Mouse (Mus musculus): ENCODE measurements around the gene Lpin1. TPM values are rescaled to one million over a fixed set of nuclear protein-coding genes. Genes with fewer than 3 reads are reported as not detected.

Gene Lpin1
- total RNA-seq, 2 experiments from 2014 or later, result 16.7 to 19.5 TPM

DNA sequence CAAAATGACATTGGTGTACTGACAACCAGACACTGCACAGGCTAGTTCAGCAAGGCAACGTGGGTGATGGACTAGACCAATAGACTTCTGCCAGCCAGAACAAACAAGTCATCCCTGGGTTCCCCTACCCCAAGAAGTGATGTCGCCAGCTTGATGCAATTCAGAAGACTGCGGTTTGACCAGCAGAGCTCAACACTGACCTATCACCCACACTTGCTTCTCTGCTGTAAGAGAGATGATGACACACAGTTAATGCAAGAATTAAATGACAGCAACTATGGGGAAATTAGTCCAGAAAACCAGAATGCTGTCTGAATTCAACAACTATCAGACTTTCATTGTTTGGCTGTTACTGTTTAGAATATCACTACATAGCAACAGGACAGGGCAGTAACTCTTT is 9.5 kb upstream of the Lpin1 start:
- no peak for DNase-seq
- intact Hi-C loops (cut with DNase I), result no loop called here

DNA sequence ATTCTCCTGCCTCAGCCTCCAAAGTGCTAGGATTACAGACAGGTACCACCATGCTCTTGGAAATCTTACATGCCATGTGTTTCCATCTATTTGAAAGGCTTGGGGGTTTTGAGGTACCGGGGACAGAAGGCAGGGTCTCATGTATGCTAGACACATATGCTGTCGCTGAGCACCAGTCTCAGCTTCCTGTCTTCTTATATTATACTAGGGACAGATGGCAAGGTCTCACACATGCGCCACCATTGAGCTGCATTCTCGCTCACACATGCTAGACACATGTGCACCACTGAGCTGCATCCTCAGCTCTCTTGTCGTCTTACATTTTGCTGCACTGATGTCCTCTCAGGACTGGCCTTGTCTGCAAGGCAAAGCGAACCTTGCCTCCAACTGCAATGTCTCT is 8.7 kb upstream of the Lpin1 start:
- intact Hi-C loops (cut with DNase I), result no loop called here
- DNase-seq, result no peak

DNA sequence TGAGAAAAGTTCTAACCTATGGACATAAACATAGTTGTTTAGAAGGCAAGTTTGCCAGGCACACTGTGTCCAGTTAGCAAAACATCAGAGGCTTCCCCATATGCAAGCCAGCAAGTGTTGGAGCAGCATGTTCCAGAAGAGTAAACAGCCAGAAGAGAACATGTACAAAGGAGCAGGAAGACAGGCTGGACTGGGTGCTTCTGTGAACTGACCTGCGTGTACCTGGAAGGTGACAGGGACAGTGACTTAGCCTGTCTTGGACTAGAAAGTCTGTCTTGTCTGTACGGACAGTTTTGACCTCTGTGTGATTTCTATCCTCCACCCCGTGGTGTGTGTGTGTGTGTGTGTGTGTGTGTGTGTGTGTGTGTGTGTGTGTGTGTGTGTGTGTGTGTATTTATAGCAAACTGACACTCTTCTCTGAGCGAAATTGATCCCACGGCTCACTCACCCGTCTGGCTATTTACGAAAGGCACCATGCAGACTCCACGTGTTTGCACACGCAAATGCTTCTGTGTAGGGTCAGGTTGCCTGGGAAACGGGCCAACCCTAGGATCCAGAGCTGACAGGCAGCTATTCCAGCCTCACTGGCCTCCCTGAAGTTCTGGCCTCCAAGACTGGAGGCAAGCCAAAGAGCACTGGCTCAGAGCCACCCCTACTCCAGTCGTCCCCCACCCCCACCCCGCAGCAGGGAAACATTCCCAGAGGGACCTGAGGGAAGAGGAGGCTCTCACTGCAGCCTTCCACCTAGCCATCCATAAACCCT is 7.9 kb upstream of the Lpin1 start:
- DNase-seq, result peak; percentile 86
- intact Hi-C loops (cut with DNase I), result no loop called here

DNA sequence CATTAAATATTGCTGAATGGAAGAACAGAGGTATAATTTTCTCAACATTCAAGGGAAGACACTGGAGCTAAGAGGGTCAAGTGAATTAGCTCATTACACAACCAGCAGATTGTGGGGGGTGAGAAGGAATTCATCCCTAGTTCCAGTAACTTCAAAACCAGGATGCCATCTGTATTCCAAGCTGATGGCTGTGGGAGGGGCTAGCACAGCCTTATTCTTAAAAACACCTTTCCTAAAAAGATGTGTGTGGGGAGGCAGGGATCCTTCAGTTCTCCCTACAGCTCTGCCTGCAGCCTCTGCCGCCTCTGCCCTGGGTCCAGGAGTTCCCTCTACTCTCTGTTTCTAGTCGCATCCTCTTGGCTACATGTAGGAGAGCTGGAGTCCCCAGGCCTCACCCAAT is 5.0 kb upstream of the Lpin1 start:
- intact Hi-C loops (cut with DNase I), result no loop called here

DNA sequence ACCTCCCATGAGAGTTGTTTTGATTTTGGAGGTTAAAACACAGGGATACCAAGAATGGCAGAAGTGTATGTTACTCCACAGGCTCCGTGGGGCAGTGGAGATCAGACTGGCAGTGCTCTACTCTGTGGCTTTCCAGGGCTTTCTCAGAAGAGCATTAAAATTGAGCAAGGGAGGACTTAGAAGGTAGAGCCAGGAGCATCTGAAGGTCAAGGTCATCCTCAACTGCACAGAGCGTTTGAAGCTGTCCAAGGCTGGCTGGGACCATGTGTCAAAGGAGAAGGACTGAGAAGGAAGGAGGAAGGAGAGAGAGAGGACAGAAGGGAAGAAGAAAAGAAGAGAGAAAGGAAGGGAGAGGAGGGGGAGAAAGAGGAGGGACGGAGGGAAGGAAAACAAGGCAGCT is 3.8 kb upstream of the Lpin1 start:
- DNase-seq, result no peak
- intact Hi-C loops (cut with DNase I), result no loop called here

More for the DNA sequence above, 5.0 kb upstream of the Lpin1 start:
- no peak for DNase-seq

DNA sequence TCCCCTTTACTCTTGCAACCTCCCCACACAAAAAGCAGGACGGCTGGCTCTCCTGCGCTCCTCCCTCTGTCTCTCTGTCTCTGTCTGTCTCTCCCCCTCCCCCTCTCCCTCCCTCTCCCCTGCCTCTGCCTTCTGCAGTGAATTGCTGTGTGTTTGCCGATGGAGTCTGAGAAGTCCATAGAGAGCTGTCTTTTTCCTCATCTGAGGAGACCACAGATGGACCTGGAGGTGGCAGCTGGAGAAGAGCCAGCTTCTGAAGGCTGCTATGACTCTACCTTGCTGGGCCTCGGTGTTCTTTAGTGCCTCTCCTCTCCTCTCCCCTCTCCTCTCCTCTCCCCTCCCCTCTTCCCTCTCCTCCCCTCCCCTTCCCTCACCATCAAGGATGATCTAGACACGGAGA is 5.1 kb downstream of the Lpin1 start:
- intact Hi-C loops (cut with DNase I), result no loop called here
- no peak for DNase-seq

DNA sequence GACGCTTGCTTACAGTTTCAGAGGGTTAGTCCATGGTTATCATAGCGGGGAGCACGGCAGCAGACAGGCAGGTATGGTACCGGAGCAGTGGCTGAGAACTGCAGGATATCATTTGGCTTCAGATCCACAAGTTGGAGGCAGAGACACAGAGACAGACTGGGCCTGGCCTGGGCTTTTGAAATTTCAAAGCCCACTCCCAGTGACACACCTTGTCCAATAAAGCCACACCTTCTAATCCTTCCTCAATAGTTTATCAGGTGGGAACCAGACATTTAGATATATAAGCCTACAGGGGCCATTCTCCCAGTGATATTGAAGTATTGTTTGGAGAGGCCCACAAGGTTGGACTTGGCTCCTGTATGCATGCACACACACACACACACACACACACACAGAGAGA is 8.5 kb downstream of the Lpin1 start:
- DNase-seq, result no peak
- intact Hi-C loops (cut with DNase I), result no loop called here

DNA sequence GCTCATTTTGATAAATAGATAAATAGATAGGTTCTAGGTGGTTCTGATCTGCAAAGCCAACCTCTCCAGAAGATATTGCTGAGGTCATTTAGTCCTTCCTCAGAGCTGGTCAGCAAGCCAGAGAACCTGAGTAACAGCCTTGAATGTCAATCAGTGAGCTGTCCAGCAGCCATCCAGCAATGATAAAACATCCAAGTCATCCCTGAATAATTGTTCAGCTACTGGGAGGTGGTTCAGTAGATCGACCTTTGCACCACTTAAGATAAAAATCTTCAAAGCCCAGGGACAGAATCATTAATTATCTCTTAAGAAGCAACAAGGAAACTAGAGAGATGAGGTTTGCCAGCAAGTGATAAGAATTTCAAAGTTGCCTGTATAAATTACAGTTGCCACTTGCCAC is 10.4 kb downstream of the Lpin1 start:
- DNase-seq, result no peak
- intact Hi-C loops (cut with DNase I), result no loop called here

DNA sequence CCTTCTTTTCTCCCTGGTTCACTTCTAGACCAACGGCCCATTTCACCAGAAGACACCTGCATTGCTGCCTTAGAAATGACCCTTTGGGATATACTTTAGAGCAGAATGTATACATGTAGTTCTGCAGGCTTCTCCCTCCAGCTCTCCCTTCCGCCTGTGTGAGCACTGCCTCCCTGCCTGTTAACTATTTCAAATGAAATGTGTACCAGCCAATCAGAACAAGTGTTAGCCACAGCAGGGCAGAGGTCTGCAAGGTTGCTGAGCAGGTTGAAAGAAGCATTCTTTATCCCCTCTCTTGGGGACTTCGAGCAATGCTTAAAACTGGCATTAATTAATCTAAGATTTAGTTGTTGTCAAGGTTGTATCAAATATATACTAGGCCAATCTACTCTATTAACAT is 11.4 kb downstream of the Lpin1 start:
- DNase-seq, result no peak
- intact Hi-C loops (cut with DNase I), result no loop called here

DNA sequence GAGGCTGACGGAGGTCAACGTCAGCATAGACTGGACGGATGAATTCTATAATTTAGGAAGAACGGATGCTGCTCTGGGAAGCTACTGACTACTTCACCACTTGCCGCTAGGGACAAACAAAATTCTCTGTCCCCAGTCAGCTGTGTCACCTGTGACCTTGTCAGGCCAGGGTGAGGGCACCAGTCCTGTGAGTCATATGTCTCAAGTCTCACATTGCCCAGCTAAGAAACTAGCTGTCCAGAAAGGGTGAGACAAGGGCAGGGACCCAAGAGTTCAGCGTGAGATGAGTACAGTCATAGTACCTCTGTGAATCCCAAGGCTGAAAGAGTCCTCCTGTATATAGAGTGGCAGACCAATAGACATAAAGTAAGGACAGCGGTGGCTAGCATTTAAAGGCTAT is 17.0 kb downstream of the Lpin1 start:
- no peak for DNase-seq
- intact Hi-C loops (cut with DNase I), result no loop called here

DNA sequence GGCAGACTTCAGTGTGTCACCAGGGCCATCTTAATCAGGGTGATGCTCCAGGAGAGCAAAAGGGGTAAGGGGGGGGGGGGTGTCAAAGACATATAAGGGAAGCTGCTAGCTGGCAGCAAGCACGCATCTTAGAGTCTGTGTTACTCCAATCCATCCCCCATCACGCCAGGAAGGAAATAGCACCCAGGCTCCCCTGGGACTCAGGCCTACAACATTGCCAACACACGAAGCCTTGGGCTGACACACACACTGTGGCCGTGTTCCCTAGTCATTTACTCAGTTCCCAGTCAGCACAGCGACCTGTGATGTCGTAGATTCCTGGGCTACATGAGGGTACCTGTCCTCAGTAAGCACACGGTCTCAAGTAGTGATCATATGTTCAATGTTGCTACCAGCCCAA is 17.8 kb downstream of the Lpin1 start:
- no peak for DNase-seq
- intact Hi-C loops (cut with DNase I), result no loop called here

DNA sequence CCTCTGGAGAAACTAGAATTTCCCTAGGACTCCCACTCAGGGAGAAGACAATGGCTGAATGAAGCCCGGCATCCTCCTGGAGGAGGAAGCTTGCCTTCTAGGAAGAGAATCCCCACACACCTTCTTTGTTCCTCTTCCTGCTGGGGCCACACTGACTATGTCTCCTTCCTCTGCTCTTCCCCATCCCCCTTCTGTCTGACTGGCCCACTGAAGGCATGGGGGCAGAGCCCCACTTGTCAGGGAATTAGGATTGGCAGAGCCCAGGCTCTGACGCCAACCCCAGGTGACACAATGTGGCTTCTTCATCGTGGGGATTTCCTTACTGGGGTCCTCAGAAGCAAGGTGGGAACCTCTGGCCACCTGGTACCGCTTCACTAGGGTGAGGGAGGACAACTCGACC is 18.3 kb downstream of the Lpin1 start:
- intact Hi-C loops (cut with DNase I), result no loop called here
- DNase-seq, result no peak

DNA sequence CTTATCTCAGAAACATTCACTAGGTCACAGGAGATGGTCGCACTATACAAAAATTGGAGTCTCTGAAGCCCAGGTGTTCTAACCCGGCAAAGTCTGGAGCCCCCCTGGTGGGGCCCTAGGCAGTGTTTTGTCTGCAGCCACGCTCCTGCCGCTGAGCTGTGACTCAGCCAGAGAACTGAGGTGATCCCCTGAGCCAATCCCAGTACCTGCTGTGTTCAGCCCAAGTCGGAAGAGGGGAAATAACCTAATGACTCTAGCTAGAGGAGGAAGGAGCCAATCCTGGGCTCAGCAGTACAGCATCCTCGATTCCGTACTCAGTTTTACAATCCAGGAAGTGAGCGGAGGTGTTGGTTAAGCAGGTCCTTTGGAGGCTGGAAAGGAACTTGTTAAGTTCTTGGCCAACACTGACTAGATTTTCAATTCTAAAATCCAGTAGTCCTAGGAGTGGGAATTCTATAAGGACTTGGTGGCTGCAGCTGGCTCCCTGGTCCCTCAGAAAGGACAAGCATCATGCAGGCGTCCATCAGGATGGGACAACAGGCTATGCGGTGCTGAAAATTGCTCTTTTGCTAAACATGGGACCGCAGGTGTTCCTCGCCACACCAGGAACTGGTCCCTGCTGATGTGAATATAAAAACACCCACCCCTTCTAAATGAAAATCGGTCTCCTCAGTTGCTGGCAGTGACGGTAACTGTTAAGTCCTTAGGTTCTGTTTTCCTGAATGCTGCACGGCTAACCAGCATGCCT is 19.1 kb downstream of the Lpin1 start:
- DNase-seq, result peak; percentile 87
- intact Hi-C loops (cut with DNase I), result no loop called here

DNA sequence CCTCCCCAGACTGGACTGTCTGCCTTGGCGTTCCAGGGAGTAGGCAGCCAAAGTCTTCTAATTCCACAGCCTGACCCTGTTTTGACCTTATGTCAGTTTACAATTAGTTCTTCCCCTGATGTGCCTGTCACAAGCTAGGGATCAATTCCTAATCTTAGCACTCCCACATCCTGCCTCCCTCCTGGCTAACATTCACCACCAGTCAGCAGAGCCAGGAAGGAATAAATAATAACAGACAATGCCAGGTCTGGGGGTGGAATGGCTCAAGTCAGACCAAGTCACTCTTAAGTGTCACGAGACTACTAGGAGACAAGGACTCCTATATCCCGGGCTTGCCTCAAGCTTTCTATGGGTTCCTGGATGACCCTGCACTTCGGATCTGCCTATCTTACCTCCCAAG is 20.8 kb downstream of the Lpin1 start:
- DNase-seq, result no peak
- intact Hi-C loops (cut with DNase I), result no loop called here

DNA sequence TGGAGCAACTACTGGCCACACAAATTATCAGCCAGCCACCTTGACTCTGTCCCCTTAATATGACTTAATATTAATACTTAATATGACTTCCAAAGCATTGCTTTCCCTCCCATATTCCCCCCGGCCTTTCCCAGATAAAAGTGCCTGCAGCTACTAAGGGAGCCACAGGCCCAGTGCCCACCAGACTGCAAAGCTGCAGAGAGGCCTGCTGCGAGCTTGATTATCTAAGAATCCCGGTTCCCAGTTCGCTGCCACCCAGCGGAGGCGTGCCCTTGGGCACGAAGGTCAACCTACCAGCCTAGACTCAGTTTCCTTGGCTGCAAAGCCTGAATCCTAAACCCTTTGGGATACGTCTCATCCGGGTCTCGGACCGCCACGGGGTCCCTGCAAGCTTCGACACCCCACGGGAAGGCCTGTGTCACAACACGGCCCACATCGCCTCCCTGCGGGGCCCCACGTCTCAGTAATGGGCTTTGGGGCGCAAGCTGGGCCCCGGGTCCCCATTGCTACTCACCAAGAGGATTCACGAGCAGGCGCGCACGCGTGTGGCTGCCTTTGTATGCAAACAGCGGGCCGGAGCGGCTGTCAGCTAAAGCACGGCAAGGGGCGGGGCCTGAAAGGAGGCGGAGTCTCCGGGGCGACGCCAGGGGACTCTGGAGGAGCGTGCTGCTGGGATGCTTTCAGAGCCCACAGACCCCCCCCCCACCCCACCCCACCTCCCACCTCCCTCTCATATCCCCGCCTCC is 21.4 kb downstream of the Lpin1 start:
- intact Hi-C loops (cut with DNase I), result no loop called here
- peak; percentile 94 for DNase-seq

DNA sequence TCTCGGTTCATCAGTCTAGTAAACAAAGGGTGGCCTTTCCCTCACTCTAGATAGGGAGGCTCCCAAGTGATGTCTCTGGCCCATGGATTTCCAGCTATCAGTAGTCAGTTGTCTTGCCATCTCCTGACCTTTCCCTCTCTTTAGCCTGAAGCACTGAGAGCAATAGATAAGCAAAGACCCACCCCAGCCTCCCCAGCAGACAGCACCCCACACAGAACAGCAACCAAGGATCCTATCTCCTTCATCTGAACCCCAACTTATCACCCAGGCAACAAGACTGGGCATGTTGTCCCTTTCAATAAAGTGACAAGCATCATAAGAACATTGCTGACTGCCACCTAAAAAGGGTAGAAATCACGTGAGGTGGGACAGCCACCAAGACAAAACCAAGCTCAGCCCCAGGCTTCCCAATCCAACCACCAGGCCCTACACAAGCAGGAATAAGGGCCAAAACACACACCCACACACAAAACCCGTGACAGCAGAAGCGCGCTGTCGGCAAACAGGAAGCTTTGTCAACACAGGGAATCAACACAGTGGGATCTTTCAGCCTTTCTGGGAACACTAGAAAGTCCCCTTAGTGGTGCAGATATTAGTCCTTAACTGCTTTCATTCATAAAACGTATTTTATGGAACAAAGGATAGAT is 22.2 kb downstream of the Lpin1 start:
- intact Hi-C loops (cut with DNase I), result no loop called here
- no peak for DNase-seq

DNA sequence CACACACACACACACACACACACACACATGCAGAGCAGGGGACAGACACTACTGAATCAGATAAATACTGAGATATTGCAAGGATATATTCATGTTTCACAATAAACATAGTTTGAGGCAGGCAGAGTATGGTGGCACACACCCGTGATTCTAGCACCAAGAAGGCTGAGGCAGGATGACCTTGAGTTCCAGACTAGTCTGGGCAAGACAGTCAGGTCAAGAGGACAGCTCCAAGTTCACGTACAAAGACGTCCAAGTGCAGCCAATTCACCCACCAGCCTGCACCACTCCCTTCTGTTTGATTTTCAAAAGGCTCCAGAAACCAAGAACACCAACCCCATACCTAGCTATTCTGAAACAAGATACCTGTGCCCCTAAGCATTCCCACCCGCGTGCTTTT is 23.0 kb downstream of the Lpin1 start:
- intact Hi-C loops (cut with DNase I), result no loop called here
- no peak for DNase-seq

DNA sequence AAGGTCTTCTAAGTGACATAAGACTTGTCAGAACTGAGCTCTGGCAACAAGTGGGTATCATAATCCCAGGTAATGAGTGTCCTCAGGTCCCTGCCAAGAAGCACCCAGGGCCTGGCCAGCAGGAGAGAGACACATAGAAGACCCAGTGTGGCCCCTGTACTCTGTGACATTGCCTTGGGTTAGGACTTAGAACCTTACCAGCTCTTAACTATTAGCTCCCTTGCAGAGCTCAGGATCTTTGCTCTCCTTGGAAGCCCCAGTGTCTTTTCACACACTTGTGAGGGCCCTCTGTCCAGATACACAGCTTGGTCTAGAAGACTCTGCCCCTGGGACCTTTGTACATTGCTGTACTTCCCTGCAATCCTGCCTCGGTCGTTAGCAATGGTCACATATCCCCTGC is 23.7 kb downstream of the Lpin1 start:
- intact Hi-C loops (cut with DNase I), result no loop called here
- no peak for DNase-seq

DNA sequence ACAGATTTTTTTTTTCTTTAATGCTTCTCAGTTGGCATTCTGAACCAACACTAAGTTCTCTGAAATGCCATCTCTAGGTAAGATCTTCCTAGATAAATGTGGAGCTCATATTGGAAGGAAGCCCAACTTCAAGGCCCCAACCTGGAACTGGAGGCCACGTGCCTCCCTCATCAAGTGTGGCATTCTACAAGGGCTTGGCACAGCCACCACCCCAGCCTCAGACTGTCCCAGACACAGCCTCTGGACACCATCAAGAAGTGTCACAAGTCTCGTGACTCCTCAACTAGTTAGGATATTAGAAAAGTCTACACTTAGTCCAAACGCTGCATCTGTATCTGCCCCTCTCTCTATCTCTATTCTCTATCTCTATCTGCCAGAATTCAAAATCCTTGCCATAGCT is 25.8 kb downstream of the Lpin1 start:
- intact Hi-C loops (cut with DNase I), result no loop called here
- DNase-seq, result no peak

DNA sequence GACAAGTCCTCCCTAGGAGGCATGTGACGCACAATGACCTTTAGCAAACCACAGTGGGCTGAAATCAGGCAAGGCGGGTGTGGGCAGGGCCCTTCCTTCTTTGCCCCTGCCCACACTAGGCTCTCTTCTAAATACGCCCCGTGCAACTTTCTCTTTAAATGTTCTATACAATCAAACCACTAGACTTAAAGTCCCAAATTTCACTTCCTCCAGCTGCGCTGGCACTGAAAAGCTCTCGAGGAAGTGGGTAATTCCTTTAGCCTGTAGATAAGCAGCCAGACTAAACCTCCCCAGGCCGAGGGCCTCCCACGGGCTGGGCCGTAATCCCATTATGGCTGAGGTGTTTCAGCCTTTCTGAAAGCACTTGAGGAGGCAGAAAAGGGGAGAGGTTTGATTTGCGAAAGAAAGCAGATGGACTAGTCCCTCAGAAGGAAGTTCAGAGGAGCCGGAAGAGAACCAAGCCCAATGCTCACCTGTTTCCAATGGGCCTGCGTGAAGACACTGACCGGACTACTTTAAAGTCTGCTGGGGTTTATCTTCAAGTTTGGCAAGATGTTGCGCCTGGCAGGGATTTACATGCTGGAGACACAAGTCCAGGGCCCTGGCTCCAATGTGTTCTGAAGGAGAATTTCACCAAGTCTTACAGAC is 26.6 kb downstream of the Lpin1 start:
- no peak for DNase-seq
- intact Hi-C loops (cut with DNase I), result no loop called here

DNA sequence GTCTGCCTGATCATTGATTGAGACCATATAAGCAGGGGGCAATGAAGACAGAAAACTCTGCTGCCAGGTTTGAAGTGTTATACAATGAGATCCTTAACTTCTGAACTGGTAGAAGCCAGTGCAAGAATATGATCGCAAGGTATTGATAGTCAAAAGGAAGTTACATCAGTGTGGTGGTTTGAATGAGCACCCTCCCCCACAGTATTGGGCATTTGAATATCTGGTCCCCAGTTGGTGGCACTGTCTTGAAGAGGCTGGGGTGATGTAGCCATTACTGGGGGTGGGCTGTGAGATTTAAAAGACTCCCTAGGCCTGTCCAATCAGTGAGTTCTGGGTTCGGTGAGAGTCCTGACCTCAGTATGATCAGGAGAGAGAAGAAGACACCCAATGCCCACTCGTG is 27.5 kb downstream of the Lpin1 start:
- DNase-seq, result no peak
- intact Hi-C loops (cut with DNase I), result no loop called here
